Mouse (Mus musculus): ENCODE measurements at regions not wholly inside any gene's neighbourhood (a gene's known extent, or its start where the extent isn't known, plus 50 kb on each side); places are given as distances from the start of the nearest gene placed in this dataset.

DNA sequence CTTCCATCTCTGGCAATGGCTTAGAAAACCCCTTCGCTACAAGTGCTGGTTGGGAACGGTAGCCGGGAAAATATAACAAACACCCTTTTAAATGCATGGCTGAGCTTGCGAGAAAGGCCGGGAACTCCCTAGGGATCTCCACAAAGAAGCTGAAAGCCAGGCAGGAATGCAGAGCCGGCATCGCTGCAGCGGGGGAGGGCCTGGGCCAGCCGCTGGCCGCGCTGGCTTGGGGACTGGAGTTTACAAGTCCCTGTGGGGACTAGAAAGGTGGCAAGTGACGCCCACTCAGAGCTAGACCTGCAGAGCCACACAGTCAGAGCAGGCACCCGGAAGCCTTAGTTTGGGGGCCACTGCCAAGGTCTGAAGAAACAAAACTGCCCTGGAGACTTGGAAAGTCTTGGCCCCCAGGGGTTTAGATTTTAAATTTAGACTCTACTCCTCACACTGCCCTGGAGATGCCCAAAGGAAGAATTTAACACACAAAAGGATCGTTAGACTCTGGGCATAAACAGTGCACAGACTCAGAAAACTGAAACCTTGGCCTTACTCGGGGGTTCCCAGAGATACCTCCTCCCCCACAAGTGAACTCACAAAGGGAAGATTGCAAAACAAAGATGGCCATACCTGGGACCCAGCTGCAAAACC, 59.4 kb downstream of the 1700001O22Rik start:
- DNase-seq, result no peak

DNA sequence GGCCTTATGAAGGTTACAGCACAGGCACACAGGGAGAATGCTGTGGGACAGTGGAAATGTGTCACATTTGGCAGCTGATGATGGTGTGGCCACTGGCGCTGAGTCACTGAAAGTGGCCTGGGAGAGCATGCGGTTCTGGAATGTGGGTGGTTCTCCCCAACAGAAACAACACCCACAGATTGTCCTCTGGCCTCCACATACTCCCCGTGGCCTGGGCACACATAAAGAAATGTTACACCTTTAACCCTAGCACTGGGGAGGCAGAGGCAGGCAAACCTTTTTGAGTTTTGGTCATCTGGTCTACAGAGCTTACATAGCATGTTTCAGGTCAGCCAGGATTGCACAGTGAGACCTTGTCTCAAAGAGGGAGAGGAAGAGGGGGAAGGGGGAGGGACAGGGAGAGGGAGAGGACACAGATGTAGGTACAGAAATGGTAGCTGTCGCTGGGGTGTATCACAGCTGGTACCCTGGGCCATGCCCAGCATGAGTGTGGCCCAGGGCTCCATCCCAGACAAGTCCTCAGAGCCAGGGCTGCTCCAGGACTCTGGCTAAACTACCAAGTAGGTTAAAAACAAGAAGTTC, 60.1 kb downstream of the 1700001O22Rik start:
- no peak for DNase-seq

DNA sequence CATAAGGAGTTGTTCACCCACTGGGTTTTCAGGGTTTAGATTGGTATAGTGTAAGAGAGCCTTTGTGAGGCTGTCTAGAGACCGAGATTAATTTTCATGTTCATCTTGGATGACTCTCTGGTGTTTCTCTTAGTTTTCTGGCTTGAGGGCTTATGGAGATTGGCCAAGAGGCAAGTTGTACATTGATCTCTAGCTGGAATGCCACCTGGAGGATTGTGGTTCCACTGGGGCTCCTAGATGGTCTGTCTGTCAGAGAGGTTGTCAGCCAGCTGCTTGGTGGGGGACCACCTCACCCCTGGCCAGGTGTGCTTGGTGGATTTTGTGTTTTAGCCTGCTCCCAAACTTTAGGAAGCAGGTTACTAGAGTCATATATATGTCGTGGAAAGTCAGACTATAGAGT, 62.0 kb downstream of the 1700001O22Rik start:
- DNase-seq, result no peak

DNA sequence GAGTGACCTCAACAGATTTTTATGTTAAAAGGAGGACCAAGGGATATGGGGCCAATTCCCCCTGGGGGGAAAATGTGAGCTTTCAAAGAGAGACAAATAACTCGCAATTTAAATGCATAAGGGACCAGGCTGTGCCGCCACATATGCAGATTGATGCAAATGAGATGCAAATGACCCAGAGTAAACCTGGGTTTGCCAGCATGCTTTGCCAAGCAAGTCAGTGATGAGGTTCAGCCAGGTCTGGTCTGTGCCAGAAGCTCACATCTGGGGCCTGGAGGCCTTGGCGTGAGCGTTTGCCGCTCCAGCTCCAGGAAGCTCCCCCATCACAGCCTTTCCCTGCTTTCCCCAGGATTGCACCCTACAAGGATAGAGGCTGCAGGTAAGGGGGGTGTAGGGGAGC, 65.7 kb downstream of the 1700001O22Rik start:
- DNase-seq, result no peak

DNA sequence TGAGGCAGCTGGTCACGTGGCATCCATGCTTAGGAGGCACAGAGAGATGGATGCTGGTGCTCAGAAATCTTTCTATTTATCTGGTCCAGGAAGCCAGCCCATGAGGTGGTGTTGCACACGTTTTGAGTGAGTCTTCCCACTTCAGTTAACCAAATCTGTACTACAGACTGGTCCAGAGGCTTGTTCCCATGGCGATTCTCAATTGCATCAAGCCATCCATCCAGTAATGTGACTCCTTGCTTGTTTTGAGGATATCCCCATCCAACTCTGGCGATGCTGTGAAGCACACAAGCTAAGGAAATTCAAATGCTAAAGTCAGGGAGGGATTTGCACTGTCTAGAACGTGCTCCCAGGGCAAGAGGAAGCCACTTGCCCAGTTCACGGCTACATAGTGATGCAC, 66.8 kb downstream of the 1700001O22Rik start:
- DNase-seq, result no peak

DNA sequence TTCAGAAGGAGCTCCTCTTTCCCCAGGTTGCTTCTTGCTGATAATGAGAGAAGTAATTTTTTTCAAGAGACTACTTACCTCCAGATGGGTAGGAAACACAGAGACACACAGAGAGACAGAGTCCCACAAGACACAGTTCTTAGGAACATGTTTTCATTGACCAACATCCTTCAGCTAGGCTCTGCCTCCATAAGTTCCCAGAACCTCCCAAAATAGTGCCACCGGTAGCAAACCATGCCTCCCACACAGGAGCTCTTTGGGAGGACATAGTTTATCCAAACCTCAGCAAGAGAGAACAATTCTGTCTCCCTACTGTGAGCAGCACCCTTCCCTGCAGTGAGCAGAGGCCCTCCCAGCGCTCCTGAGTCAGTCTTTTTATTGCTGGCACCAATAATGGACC, 67.2 kb downstream of the 1700001O22Rik start:
- no peak for DNase-seq

DNA sequence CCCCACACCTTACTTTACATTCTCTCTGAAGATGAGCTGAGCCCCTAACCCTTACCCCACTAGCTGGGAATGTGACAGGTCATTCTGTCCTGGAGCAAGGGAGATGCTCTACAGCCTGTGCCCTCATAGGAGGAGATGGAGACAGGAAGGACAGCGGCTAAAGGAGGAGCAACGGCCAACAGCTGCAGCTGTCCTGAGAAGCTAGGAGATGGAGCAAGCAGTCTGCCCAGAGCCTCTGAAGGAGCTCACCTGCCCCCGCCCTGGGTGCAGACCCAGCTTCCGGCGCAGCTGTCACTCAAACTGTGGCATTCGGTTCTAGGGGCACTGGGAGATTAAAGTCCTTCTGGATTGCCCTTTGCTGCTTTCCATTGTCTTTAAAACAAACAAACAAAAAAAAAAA, 69.6 kb downstream of the 1700001O22Rik start:
- no peak for DNase-seq

DNA sequence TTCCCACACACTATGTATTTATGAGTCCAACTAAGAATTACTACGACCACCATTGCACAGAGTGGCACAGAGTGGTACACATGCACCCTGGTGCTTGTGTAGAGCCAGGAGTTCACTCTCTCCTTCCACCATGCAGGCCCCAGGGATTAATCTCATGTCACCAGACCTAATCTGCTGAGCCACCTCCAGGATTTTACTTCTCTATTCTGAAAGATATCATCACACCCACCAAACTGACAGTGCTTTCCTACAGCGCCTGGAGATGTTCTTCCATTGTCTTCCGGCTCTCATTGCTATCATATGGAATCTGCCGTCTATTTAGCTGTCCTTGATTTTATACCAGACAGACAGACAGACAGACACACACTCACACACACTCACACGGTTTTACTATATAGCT, 71.6 kb downstream of the 1700001O22Rik start:
- no peak for DNase-seq

DNA sequence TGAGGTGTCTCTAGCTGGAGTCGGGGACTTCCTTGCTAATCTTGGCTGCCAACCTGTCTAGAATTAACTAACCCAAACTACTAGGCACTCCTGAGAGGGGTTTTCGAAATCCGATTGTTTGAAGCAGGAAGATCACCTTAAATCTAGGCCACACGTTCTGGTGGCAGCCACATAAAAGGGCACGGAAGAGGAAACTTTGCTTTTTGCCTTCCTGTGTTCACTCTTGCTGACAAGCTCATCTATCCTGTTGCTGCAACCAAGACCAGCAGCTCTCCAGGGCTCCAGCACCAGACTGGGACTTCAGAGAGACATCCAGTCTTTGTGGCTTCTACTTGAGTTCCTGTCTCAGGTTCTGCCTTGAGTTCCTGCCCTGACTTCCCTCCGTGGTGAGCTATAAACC, 75.5 kb downstream of the 1700001O22Rik start:
- DNase-seq, result no peak

DNA sequence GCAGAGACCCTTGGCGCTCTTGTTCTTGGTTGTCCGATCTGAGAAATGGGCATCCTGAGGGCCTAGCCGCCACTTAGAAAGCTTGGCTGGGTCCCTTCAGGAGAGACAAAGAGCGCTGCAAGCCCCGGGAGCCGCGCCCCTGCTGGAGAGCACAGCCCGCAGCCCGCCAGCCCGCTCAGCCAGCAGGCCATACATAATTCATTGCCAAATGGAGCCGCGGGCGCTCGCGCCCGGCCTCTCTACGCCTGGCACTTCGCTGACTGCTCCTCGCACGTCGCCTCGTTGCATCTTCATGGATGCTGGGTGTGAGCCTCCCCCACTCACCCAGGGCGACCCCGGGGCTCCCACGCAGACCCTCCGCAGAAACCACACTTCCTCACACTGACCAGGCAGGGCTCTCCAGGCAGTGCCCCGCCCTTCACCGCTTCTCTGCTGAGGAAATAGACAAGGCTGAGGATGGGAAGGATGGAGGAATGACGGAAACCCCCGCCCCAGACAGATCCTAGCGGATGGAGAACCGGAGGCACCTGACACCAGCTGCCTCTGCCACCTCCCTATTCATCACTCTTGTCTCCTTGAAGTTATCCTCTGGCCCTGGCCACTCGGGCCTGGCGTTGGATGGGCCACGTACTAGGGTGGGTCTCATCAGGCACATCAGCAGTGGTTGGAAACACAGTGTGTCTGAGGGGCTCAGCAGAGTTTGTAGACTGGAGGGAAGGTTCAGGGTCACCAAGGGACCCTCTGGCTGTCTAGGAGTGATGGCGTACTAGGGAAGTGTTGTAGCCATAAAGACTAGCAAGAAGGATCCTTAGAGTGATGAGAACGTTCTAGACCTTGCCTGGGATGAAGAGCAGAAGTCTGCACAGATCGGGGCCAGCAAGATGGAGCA, 77.6 kb downstream of the 1700001O22Rik start:
- DNase-seq, result peak; percentile 62

DNA sequence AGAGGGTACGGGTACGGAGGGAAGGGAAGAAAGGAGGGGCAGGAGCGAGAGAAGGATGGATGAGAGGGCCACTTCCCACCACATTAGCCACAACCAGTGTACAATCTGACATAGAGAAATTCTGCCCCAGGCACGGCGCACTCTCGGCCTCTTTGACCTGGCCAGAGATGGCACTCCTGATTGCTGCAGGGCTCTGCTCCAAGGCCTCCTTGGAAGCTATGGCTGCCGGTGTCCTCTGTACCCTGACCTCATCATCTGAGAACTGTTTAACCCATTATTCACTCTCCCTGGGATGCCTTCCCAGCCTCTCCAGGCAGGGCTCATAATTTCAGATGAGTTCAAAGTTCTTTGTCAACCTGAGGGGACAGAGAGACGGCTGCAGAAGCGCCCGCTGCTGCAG, 78.3 kb downstream of the 1700001O22Rik start:
- no peak for DNase-seq

DNA sequence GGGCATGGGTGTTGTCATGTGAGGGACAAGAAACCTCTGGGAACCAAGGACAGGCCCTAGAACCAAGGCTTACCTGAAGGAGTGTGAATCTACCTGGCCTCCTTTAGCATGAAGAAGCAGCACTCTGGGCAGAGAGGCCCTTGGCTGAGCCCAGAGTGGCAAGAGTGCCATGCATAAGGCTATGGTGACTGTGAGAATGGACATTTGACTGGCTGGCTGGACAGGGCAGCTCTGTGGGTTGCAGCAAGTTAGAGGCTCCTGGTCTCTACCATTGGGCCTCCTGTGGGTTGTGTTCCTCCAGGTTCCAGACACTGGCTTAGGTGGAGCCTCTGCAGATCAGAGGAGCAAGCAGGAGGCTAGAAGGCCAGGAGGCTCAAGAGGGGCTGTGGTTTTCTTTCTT, 78.9 kb downstream of the 1700001O22Rik start:
- no peak for DNase-seq

DNA sequence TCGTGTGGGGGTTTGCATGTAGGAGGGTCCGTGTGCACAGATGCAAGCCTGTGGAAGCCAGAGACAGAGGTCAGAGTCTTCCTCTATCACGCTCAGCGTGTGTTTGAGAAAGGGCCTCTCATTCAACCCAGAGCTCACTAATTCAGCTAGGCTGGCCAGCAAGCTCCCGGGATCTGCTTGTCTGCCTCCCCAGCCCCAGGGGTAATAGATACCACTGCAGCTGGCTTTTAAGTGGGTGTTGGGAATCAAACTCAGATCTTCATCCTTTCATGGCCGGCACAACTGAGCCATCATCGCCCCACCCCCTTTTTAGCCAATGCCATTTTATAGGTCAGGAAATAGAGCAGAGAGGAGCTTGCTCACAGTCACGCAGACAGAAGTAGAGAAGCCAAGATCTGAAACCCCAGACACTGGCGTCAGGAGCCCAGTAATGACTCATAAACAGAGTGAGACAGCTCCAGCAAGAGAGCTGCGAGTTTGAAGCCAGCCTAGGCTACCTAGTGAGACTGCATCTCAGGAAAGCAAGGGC, 80.3 kb downstream of the 1700001O22Rik start:
- DNase-seq, result no peak

DNA sequence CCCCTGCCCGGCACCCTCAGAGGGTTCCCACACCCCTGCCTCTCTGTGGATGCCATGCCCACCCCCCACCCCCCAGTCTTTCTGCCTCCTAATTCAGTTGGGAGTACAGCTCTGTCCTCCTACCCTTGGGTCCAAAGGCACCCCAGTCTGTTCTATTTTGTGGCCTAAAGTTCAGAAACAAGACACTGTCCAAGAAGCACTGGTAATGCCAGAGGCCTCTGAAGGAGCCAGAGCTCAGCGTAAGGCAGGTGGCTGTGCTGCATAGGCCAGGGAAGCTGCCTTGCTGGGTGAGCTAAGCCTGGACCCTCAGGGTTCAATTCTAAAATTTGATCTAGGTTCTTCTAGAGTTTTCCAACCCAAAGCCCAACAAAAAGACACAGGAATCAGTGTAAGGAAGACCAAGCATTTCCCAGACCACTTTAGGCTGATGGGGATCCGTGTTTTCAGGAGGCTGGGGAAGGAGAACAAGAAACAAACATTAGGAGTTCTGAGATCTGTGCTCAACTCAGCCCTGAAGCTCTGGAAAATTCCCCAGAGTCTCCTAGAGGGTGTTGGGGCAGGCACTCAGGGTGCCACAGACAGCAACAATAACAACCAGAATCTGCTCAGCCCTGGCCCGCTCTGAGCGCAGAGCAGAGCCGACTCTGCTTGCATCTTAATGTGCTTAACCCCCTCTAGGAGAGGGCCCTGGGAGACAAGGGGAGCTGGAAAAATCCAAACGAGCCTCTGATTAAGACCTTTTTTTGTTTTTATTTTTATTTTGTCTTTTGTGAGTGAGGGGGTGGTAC, 81.0 kb downstream of the 1700001O22Rik start:
- no peak for DNase-seq

DNA sequence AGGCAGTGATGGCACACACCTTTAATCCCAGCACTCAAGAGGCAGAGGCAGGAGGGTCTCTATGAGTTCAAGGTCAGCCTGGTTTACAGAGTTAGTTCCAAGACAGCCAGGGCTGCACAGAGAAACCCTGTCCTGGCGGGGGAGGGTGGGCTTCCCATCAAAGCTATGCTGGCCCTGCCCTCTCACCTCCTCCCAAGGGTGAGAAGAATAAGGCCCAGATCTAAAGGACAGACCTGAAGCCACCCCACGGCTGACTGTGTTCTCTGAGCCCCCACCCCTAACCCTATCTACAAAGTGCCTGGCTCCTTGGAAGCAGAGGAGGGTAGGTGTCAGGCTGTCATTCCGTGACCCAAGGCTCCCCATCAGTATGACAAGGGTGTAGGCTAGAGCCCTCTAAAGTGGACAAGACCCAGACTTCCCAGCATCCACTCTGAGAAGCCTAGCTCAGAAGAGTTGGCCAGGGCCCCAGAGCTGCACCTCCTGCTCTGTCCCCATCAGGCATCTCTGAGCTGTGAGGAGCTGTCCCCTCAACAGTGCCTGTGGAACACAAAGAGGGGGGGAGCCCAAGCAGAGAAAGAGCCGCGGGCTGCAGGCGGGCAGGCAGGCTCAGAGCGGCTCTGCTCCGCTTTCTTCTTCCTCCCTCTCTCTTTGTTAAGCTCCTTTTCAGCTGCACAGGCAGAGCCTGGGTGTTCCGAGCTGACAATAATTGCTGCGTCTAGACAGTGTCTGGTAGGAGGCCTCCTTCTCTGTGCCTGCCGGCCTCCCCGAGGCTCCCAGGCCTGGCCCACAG, 81.8 kb downstream of the 1700001O22Rik start:
- no peak for DNase-seq

DNA sequence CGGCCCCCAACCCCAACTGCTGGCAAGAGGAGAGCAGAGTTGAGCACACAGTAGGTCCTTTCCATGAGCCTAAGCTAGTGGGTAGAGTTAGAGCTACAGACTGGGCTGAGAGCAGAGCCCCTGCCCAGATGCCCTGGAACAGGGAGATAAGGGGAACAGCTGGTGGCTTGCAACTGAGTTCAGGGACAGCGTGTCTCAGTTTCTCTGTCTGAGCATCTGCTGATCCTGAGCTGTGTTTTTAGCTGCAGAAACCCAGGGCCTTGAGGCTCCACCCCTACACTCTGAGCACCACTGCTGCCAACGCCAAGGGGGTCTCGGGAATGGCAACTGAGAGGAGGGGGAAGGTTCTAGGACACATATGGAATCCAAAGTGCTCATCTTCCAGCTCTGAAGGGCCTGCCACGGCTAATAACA, 82.4 kb downstream of the 1700001O22Rik start:
- no peak for DNase-seq

DNA sequence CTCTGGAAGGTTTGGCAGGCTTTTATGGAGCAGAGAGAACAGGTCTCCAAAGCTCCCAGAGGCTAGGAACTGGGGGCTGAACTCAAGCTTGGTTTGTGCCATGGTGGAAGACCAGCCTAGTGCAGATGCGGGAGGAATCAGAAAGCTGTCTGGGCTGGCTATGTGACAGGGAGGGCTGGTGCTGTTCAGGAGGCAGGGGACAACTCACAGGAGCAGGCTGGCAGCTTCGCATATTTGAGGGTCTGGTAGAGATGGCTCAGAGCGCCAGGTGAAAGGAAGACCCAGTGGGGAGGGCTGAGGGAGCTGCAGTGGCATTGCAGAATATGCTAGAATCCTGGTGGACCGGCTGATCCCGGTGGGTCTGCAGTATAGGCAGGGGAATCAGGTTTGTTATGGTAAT, 83.2 kb downstream of the 1700001O22Rik start:
- DNase-seq, result no peak

DNA sequence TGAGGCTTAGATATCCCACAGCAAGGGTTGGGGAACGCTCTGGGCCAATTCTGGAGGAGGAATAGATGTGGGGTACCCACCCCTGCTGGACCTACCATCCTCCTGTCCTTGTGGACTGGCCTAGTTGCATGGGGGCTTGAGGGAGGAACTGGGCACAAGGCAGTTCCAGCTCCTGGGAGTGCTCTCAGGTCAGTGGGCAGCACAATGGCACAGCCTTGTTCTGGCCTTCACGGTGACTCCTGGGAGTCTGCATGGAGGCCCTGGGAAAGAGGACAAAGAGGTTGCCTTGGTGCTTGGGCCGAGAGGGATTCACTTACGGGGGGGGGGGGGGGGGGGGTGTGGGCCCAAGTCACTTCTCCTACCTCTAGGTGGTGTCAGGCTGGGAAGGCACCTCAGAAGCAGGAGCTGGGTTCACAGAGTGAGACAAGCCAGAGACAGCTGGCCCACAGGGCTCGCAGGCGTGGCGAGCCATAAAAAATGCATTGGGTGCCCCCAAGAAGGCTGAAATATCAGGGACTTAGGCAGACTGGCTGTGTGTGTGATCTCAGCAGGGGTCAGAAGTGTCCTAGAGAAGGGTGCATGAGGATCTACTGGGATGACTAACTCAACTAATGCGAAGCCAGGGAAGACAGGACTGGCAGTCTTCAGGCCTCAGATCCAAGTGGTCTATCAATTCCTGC, 83.7 kb downstream of the 1700001O22Rik start:
- no peak for DNase-seq

DNA sequence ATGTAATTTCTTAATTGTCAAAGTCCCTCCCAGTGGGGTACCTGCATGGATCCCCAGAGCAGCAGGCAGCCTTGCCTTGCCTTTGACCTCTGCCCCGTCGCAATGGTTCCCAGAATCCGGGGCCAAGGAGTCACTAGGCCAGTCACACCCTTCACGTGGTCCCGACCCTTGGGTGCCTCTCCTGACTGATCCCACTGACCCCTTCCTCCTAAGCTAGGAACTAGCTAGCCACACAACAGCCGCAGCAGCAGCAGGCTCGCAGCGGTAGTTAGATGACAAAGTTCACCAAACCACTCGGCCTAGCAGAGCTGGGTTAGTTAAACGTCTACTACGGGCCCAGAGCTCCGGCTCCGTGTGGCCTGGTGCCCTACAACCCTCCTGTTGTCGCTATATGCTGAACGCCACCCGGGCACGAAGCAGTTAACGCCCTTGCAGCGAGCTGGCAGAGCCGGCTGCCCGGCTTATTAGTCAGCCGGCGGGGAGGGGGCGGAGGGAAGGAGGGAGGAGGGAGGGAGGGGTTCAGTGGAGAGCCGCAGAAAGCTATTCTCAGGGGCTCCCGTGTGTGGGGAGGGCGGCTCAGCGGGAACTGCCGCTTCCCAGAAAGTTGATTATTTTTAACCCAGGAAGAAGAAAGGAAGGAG, 84.6 kb downstream of the 1700001O22Rik start:
- peak; percentile 88 for DNase-seq

DNA sequence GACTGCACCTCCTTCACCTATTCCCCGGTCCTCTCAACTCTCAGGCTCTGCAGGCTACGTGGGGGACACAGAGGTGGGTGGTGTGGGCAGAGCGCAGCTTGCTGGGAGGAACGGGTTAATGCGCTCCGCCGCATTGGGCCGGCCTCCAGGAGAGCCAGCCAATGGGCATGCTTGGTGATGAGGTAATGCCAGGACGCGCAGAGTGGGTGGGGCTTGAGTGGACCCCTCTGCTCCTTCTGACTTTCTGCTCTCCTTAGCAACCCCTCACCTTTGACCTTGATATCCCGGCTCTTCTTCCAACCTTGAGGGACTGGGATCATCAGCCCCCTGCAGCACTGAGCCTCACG, 85.2 kb downstream of the 1700001O22Rik start:
- peak; percentile 90 for DNase-seq

Measured in right cerebral cortex, postnatal 14 days (tissue).